ENCODE assay signal across 24 mouse cellular contexts in genomic region chr6:32456641-32457040, GRCm38 (mm10).
DNase-seq lines count a peak whose midpoint lies in the region; TF ChIP-seq lines count a peak whose summit lies in the region.
"Had no signal": no experiment of that assay in that cellular context is flagged by ENCODE, and none has a peak within 500 bp of the region (broad histone marks: within the 10 kb centered on the region; RNA-seq: fewer than 3 reads in every experiment).

No protein-coding gene starts in this region.

- no peak overlapping the region for H3K27ac ChIP-seq in kidney, adult 2 months (ENCODE audit: insufficient read depth, low read depth, low read length)
- H3K27ac ChIP-seq: embryonic facial prominence, embryonic 12.5 days; forebrain, embryonic 13.5 days; heart, embryonic 13.5 days; hindbrain, embryonic 12.5 days; midbrain, embryonic 13.5 days; neural tube, embryonic 13.5 days had no signal

- H3K4me1 ChIP-seq in kidney, adult 2 months (ENCODE audit: control insufficient read depth, insufficient read depth, low read length) = no peaks in the 10 kb centered on the region
- H3K4me1 ChIP-seq: embryonic facial prominence, embryonic 12.5 days; forebrain, embryonic 13.5 days; midbrain, embryonic 13.5 days had no signal

- no peak for TF ChIP-seq CTCF in brain, embryonic 14.5 days (IDR thresholded peaks at IDR 0.05; ENCODE audit: borderline replicate concordance, extremely low read depth, insufficient read depth, insufficient read length)
- TF ChIP-seq CTCF in kidney, adult 2 months (conservative IDR thresholded peaks at IDR 0.05; ENCODE audit: insufficient read depth, insufficient read length, low read depth, low read length) = no peak

- WGBS in kidney, adult 2 months = 76% methylated on average over 3 of the region's 3 CpGs

- peak; percentile 34 to 52 for DNase-seq in cerebellum, postnatal 10 days
- DNase-seq in cerebellum, postnatal 14 days = no peak
- peak; percentile 59 to 85 for DNase-seq in layer of hippocampus, adult 18-20 months (ENCODE audit: low spot score in 2 of 2)
- DNase-seq in layer of hippocampus, postnatal 25 days (ENCODE audit: extremely low spot score in 1 of 2, low spot score in 1 of 2) = no peak
- peak; percentile 62 for DNase-seq in NIH3T3 (ENCODE audit: low read depth)
- DNase-seq in brain, embryonic 14.5 days (ENCODE audit: low read depth) = peak; percentile 43
- DNase-seq in kidney, adult 2 months = no peak
- no peak for DNase-seq in frontal cortex, postnatal 14 days (ENCODE audit: low spot score in 2 of 2)
- DNase-seq: cerebellum, adult 9-10 months; gastrocnemius, postnatal 25 days; heart, adult 18-20 months; heart, postnatal 14 days; kidney, adult 11 months; liver, postnatal 0 days; lung, postnatal 14 days; retina, postnatal 1 day; right cerebral cortex, postnatal 25 days; spleen, adult 18-20 months had no signal

- H3K4me3 ChIP-seq in kidney, adult 2 months (ENCODE audit: insufficient read depth, low read depth, low read length) = no peak overlapping the region
- H3K4me3 ChIP-seq: embryonic facial prominence, embryonic 12.5 days; forebrain, embryonic 13.5 days; heart, embryonic 13.5 days; hindbrain, embryonic 12.5 days; midbrain, embryonic 13.5 days; neural tube, embryonic 13.5 days had no signal

- TF ChIP-seq POLR2A in brain, embryonic 14.5 days (IDR thresholded peaks at IDR 0.05; ENCODE audit: borderline replicate concordance, extremely low read depth, insufficient read depth, insufficient read length, poor library complexity, severe bottlenecking) = no peak
- TF ChIP-seq POLR2A in kidney, adult 2 months (IDR thresholded peaks at IDR 0.05; ENCODE audit: low read depth, low read length) = no peak

- H3K27me3 ChIP-seq in kidney, adult 2 months (replicated peaks; ENCODE audit: control insufficient read depth, insufficient read depth, low read length) = no peaks in the 10 kb centered on the region
- H3K27me3 ChIP-seq: embryonic facial prominence, embryonic 12.5 days; forebrain, embryonic 13.5 days; heart, embryonic 13.5 days; hindbrain, embryonic 12.5 days; midbrain, embryonic 13.5 days; neural tube, embryonic 13.5 days had no signal

- H3K36me3 ChIP-seq in kidney, adult 2 months (ENCODE audit: control insufficient read depth, insufficient read depth, low read length) = no peaks in the 10 kb centered on the region
- H3K36me3 ChIP-seq: embryonic facial prominence, embryonic 12.5 days; heart, embryonic 13.5 days; hindbrain, embryonic 12.5 days; midbrain, embryonic 13.5 days had no signal

Comparison
In these comparisons a context has a peak if more than half of its experiments do, and no peak if none do; other contexts are left out.
1. DNase-seq: peak in cerebellum, postnatal 10 days (2 of 2), layer of hippocampus, adult 18-20 months (2 of 2), NIH3T3 (single experiment) and brain, embryonic 14.5 days (single experiment); none in cerebellum, postnatal 14 days (0 of 2), layer of hippocampus, postnatal 25 days (0 of 2), kidney, adult 2 months (single experiment) and frontal cortex, postnatal 14 days (0 of 2).